Mouse (Mus musculus) liver, embryonic 16.5 days (tissue): ENCODE data around the gene Fmo4. TPM values are rescaled to one million over a fixed set of nuclear protein-coding genes. Genes with fewer than 3 reads are reported as not detected.

Source experiments
- ATAC-seq: fragments of 200-750 bp; cut with Nextera tagmentation; 2 replicates; pipeline ENCODE4 v1.8.0; 2017; ENCODE audit warnings: low read depth, mild to moderate bottlenecking, moderate number of reproducible peaks, moderate library complexity
- H3K27ac ChIP-seq: fragments of 300-500 bp; sonication (generic); 2 replicates; pipeline ENCODE4 v1.5.1; 2014; ENCODE audit warnings: mild to moderate bottlenecking, low read length
- H3K27me3 ChIP-seq: fragments of 300-500 bp; sonication (generic); 2 replicates; pipeline ENCODE4 v1.6.1; 2014; ENCODE audit warnings: low read depth, low read length, mixed read lengths; ENCODE audit not compliant: control insufficient read depth, insufficient read depth
- H3K36me3 ChIP-seq: fragments of 300-500 bp; sonication (generic); 2 replicates; pipeline ENCODE4 v1.6.1; 2014; ENCODE audit warnings: mild to moderate bottlenecking; ENCODE audit not compliant: control insufficient read depth, insufficient read depth
- H3K4me1 ChIP-seq: fragments of 300-500 bp; sonication (generic); 2 replicates; pipeline ENCODE4 v1.6.1; 2014; ENCODE audit warnings: low read depth, low read length, mixed read lengths; ENCODE audit not compliant: control insufficient read depth
- H3K4me2 ChIP-seq: fragments of 300-500 bp; sonication (generic); 2 replicates; pipeline ENCODE4 v1.6.1; 2014; ENCODE audit warnings: low read depth, low read length, mixed read lengths
- H3K4me3 ChIP-seq: fragments of 300-500 bp; sonication (generic); 2 replicates; pipeline ENCODE4 v1.5.1; 2014; ENCODE audit warnings: low read depth, mild to moderate bottlenecking, low read length
- H3K9ac ChIP-seq: fragments of 300-500 bp; sonication (generic); 2 replicates; pipeline ENCODE4 v1.6.1; 2014; ENCODE audit warnings: low read depth, low read length
- H3K9me3 ChIP-seq: fragments of 300-500 bp; sonication (generic); replicated peaks from 2 replicates; pipeline ENCODE4 v1.6.1; 2016; ENCODE audit warnings: low read length; ENCODE audit not compliant: control insufficient read depth
- WGBS: fragments of 180-500 bp; shearing (Covaris S2); extraction: QIAGEN DNeasy Blood & Tissue Kit; methylation state at CpG from one replicate; pipeline ENCODE4 v1.1.7; 2014; ENCODE audit not compliant: insufficient replicate concordance; 5-methylcytosine and 5-hydroxymethylcytosine counted together
- polyA plus RNA-seq: library from polyadenylated mRNA; unstranded; fragments of >200 nt; fragmentation: Nextera tagmentation; extraction: Ambion mirVana; gene quantifications from 2 replicates; pipeline ENCODE4 v1.2.1, GENCODE M21; 2015

The Fmo4 gene
- polyA plus RNA-seq, 1 experiment from 2014 or later: 4.6 TPM

- Histone ChIP-seq H3K27ac (no peak overlapping the region), H3K4me2 (no peak overlapping the region), H3K9ac (no peak overlapping the region), H3K36me3 (no peaks in the 10 kb centered on the region), H3K9me3 (no peaks in the 10 kb centered on the region), H3K4me3 (no peak overlapping the region), H3K27me3 (no peaks in the 10 kb centered on the region), H3K4me1 (no peaks in the 10 kb centered on the region)
- no peak for ATAC-seq
- 81% methylated on average over 9 of the region's 9 CpGs for WGBS
These were observed 26.4 kb upstream of the Fmo4 start for GRCm38 (mm10) chr1:162840211-162840610.

- H3K4me1 ChIP-seq: no peaks in the 10 kb centered on the region
- WGBS: 65% methylated on average over 6 of the region's 6 CpGs
- H3K4me2 ChIP-seq: no peak overlapping the region
- no peaks in the 10 kb centered on the region for H3K36me3 ChIP-seq
- no peak overlapping the region for H3K27ac ChIP-seq
- no peak overlapping the region for H3K9ac ChIP-seq
- no peak overlapping the region for H3K4me3 ChIP-seq
- no peaks in the 10 kb centered on the region for H3K9me3 ChIP-seq
- ATAC-seq: no peak
- H3K27me3 ChIP-seq: no peaks in the 10 kb centered on the region
These were observed 25.2 kb upstream of the Fmo4 start for GRCm38 (mm10) chr1:162838976-162839375.

GRCm38 (mm10) chr1:162834342-162834741 lies 20.6 kb upstream of the Fmo4 start:
- ATAC-seq: no peak
- Histone ChIP-seq H3K4me2 (no peak overlapping the region), H3K4me1 (no peaks in the 10 kb centered on the region), H3K27me3 (no peaks in the 10 kb centered on the region), H3K9ac (no peak overlapping the region), H3K27ac (no peak overlapping the region), H3K36me3 (no peaks in the 10 kb centered on the region), H3K9me3 (no peaks in the 10 kb centered on the region), H3K4me3 (no peak overlapping the region)
- 52% methylated on average over 5 of the region's 5 CpGs for WGBS

- WGBS: 58% methylated on average over 5 of the region's 5 CpGs
These were observed 18.8 kb upstream of the Fmo4 start for GRCm38 (mm10) chr1:162832574-162832953.

GRCm38 (mm10) chr1:162831838-162832573 lies 18.2 kb upstream of the Fmo4 start:
- H3K36me3 ChIP-seq: no peaks in the 10 kb centered on the region

More at GRCm38 (mm10) chr1:162832574-162832953, 18.8 kb upstream of the Fmo4 start:
- no peaks in the 10 kb centered on the region for H3K36me3 ChIP-seq
- H3K9me3 ChIP-seq: no peaks in the 10 kb centered on the region
- H3K27ac ChIP-seq: no peak overlapping the region
- H3K4me3 ChIP-seq: no peak overlapping the region
- no peak overlapping the region for H3K4me2 ChIP-seq
- H3K27me3 ChIP-seq: no peaks in the 10 kb centered on the region
- no peaks in the 10 kb centered on the region for H3K4me1 ChIP-seq
- ATAC-seq: no peak
- H3K9ac ChIP-seq: no peak overlapping the region

GRCm38 (mm10) chr1:162819280-162819679 lies 5.5 kb upstream of the Fmo4 start:
- no peak overlapping the region for H3K9ac ChIP-seq
- ATAC-seq: no peak
- H3K4me1 ChIP-seq: no peaks in the 10 kb centered on the region
- H3K27ac ChIP-seq: no peak overlapping the region
- H3K4me3 ChIP-seq: no peak overlapping the region
- H3K4me2 ChIP-seq: no peak overlapping the region
- H3K9me3 ChIP-seq: no peaks in the 10 kb centered on the region
- H3K36me3 ChIP-seq: no peaks in the 10 kb centered on the region
- WGBS: 81% methylated on average over 5 of the region's 5 CpGs
- no peaks in the 10 kb centered on the region for H3K27me3 ChIP-seq

More at GRCm38 (mm10) chr1:162831838-162832573, 18.2 kb upstream of the Fmo4 start:
- H3K4me2 ChIP-seq: no peak overlapping the region
- H3K9ac ChIP-seq: no peak overlapping the region
- H3K4me3 ChIP-seq: no peak overlapping the region
- no peaks in the 10 kb centered on the region for H3K27me3 ChIP-seq
- WGBS: 22% methylated on average over 5 of the region's 5 CpGs
- H3K27ac ChIP-seq: no peak overlapping the region
- no peaks in the 10 kb centered on the region for H3K9me3 ChIP-seq
- H3K4me1 ChIP-seq: no peaks in the 10 kb centered on the region
- no peak for ATAC-seq

GRCm38 (mm10) chr1:162815381-162816127 lies 1.8 kb upstream of the Fmo4 start:
- H3K9me3 ChIP-seq: no peaks in the 10 kb centered on the region
- no peak overlapping the region for H3K9ac ChIP-seq
- WGBS: 63% methylated on average over 10 of the region's 10 CpGs
- H3K36me3 ChIP-seq: no peaks in the 10 kb centered on the region
- no peaks in the 10 kb centered on the region for H3K4me1 ChIP-seq
- no peak overlapping the region for H3K4me2 ChIP-seq
- no peak for ATAC-seq
- no peaks in the 10 kb centered on the region for H3K27me3 ChIP-seq
- no peak overlapping the region for H3K27ac ChIP-seq
- H3K4me3 ChIP-seq: no peak overlapping the region

GRCm38 (mm10) chr1:162814932-162815331 lies 1.2 kb upstream of the Fmo4 start:
- 49% methylated on average over 4 of the region's 4 CpGs for WGBS
- Histone ChIP-seq H3K9ac (no peak overlapping the region), H3K27ac (no peak overlapping the region), H3K4me1 (no peaks in the 10 kb centered on the region), H3K9me3 (no peaks in the 10 kb centered on the region), H3K4me2 (no peak overlapping the region), H3K27me3 (no peaks in the 10 kb centered on the region), H3K4me3 (no peak overlapping the region), H3K36me3 (no peaks in the 10 kb centered on the region)
- ATAC-seq: no peak
